ENCODE assay signal across 19 mouse cellular contexts in genomic region chr2:154493559-154493958, GRCm38 (mm10). TPM values are rescaled to one million over a fixed set of nuclear protein-coding genes. Genes with fewer than 3 reads are reported as not detected.
A peak's percentile ranks its signal among the peaks of the same experiment; 100 is the strongest.
DNase-seq lines count a peak whose midpoint lies in the region; ATAC-seq and TF ChIP-seq lines count a peak whose summit lies in the region.
"Not testable (repeated sequence)": the region's sequence is repeated elsewhere in the genome, so short reads cannot be mapped to it uniquely, and the experiment has no call there.
"Had no signal": no experiment of that assay in that cellular context is flagged by ENCODE, and none has a peak within 500 bp of the region (broad histone marks: within the 10 kb centered on the region; RNA-seq: fewer than 3 reads in every experiment).

No protein-coding gene starts in this region.

- H3K4me2 ChIP-seq in lung, postnatal 0 days (replicated peaks; ENCODE audit: low read depth, low read length) = not testable (repeated sequence)

- 56% methylated on average over 2 of the region's 2 CpGs for WGBS in lung, postnatal 0 days

- not testable (repeated sequence) for H3K27me3 ChIP-seq in ES-Bruce4 (ENCODE audit: control insufficient read depth, insufficient read depth, low read length, poor library complexity, severe bottlenecking); Patski; lung, postnatal 0 days (replicated peaks; ENCODE audit: insufficient read depth, low read length); splenic B cell, adult 2 months (ENCODE audit: control insufficient read depth, insufficient read depth, low read length, poor library complexity, severe bottlenecking)

- H3K4me3 ChIP-seq in ES-Bruce4 (ENCODE audit: low read depth, low read length); layer of hippocampus, adult 2 months; lung, postnatal 0 days (ENCODE audit: low read depth, low read length): not testable (repeated sequence)

- TF ChIP-seq CTCF in ES-Bruce4 (IDR thresholded peaks at IDR 0.05; ENCODE audit: low read depth, low read length) = peak; percentile 12
- TF ChIP-seq CTCF in Patski (IDR thresholded peaks at IDR 0.05) = peak; percentile 37
- peak; percentile 57 for TF ChIP-seq CTCF in layer of hippocampus, adult 2 months (conservative IDR thresholded peaks at IDR 0.05)
- TF ChIP-seq CTCF in lung, postnatal 0 days (IDR thresholded peaks at IDR 0.05) = peak; percentile 42

- not testable (repeated sequence) for H3K4me1 ChIP-seq in ES-Bruce4 (ENCODE audit: control insufficient read depth, insufficient read depth, low read length); lung, postnatal 0 days (ENCODE audit: insufficient read depth, low read depth, low read length)

- H3K9ac ChIP-seq in ES-Bruce4 (ENCODE audit: low read depth, poor library complexity, severe bottlenecking) = peak overlapping the region; percentile 43; the same call in 1 of the 2 replicates
- H3K9ac ChIP-seq in lung, postnatal 0 days (replicated peaks; ENCODE audit: low read depth) = not testable (repeated sequence)

- not testable (repeated sequence) for H3K36me3 ChIP-seq in ES-Bruce4 (ENCODE audit: control insufficient read depth, insufficient read depth, low read length, poor library complexity, severe bottlenecking); lung, postnatal 0 days (ENCODE audit: insufficient read depth, low read length); splenic B cell, adult 2 months (ENCODE audit: control insufficient read depth, insufficient read depth, low read length, poor library complexity, severe bottlenecking)

- DNase-seq in 3T3-L1 (ENCODE audit: low read depth, low spot score) = peak; percentile 44
- not testable (repeated sequence) for DNase-seq in Patski (ENCODE audit: low read depth, low spot score); layer of hippocampus, adult 2 months (ENCODE audit: low spot score in 2 of 2); lung, postnatal 0 days (ENCODE audit: low spot score)
- DNase-seq in embryo, embryonic 10.5 days (ENCODE audit: low spot score) = peak; percentile 19
- DNase-seq in induced T-regulatory cell, adult 2 months (ENCODE audit: low read depth) = peak; percentile 21
- peak; percentile 11 for DNase-seq in splenic B cell, adult 2 months (ENCODE audit: low read depth, low spot score)

- H3K9me3 ChIP-seq in ES-Bruce4 (replicated peaks; ENCODE audit: control insufficient read depth, insufficient read depth, low read length, poor library complexity, severe bottlenecking); lung, postnatal 0 days (ENCODE audit: low read length): not testable (repeated sequence)

- ATAC-seq in Patski; lung, postnatal 0 days: not testable (repeated sequence)

- not testable (repeated sequence) for TF ChIP-seq POLR2A in ES-Bruce4 (IDR thresholded peaks at IDR 0.05; ENCODE audit: insufficient read depth, low read length)

- CTCF ChIA-PET in Patski (lab: Charles Lee) = interaction anchor here (0.9 to 2.5 kb wide), 5 partner anchors 10 to 35 kb away, joined by 3 to 16 read pairs (median 3); no protein-coding TSS in a partner anchor

- in situ Hi-C loops in Patski (cut with MboI; ENCODE audit: low pct_unique_long_range_greater_than_20kb) = not testable (repeated sequence)

- not testable (repeated sequence) for TF ChIP-seq EP300 in ES-Bruce4 (IDR thresholded peaks at IDR 0.05; ENCODE audit: insufficient read depth, low read depth, low read length); lung, postnatal 0 days (IDR thresholded peaks at IDR 0.05)

- H3K27ac ChIP-seq in ES-Bruce4 (ENCODE audit: insufficient read depth, low read length) = peak overlapping the region; percentile 52; the same call in 1 of the 2 replicates
- H3K27ac ChIP-seq in layer of hippocampus, adult 2 months; lung, postnatal 0 days (ENCODE audit: low read length): not testable (repeated sequence)

- POLR2A ChIA-PET in Patski (lab: Charles Lee) = not testable (repeated sequence)

RNA-seq across cellular contexts. Expression of gene 1700003F12Rik, which starts 53.3 kb away (rescaled TPM):
- polyA plus RNA-seq in ES-Bruce4 (2011; ENCODE audit: insufficient read depth, insufficient read length, low read depth, missing spikeins) (not detected in 2 replicates), Patski (2021) (0.35 TPM)
- 1 to 10 TPM in 1 of 2 experiments, not detected in 1; 1.4 TPM for total RNA-seq in layer of hippocampus, adult 2 months (2021)
- 0.89 and 1.3 TPM in 2 replicates for polyA plus RNA-seq in lung, postnatal 0 days (2015; fragmentation: Nextera tagmentation; extraction: Ambion mirVana)
- total RNA-seq: granulocyte monocyte progenitor cell, adult 5-6 weeks; heart, postnatal 36 days; megakaryocyte-erythroid progenitor cell, adult 5-6 weeks; monocyte, adult 5-6 weeks had no signal

RNA-seq across cellular contexts. Expression of gene Cbfa2t2, which starts 57.3 kb away (rescaled TPM):
- polyA plus RNA-seq in ES-Bruce4 (2011; ENCODE audit: insufficient read depth, insufficient read length, low read depth, missing spikeins) (79.9 and 89.5 TPM in 2 replicates), Patski (2021) (27.2 TPM)
- 10 to 100 TPM; 55.1 to 55.8 TPM for total RNA-seq in layer of hippocampus, adult 2 months (2021)
- polyA plus RNA-seq in lung, postnatal 0 days (2015; fragmentation: Nextera tagmentation; extraction: Ambion mirVana) = 14.6 and 16.6 TPM in 2 replicates

RNA-seq across cellular contexts. Expression of gene Actl10, which starts 58.0 kb away (rescaled TPM):
- polyA plus RNA-seq in ES-Bruce4 (2011; ENCODE audit: insufficient read depth, insufficient read length, low read depth, missing spikeins) (not detected in 2 replicates), Patski (2021) (not detected)
- not detected for total RNA-seq in layer of hippocampus, adult 2 months (2021)
- polyA plus RNA-seq in lung, postnatal 0 days (2015; fragmentation: Nextera tagmentation; extraction: Ambion mirVana) = not detected in 2 replicates
- total RNA-seq: gastrocnemius, postnatal 14 days; granulocyte monocyte progenitor cell, adult 5-6 weeks; heart, postnatal 36 days; layer of hippocampus, postnatal 36 days; left cerebral cortex, postnatal 10 days; megakaryocyte-erythroid progenitor cell, adult 5-6 weeks; monocyte, adult 5-6 weeks had no signal
- polyA plus RNA-seq: embryonic facial prominence, embryonic 11.5 days; heart, embryonic 11.5 days; liver, embryonic 13.5 days; macrophage had no signal
